Mouse (Mus musculus) cerebellum, postnatal 14 days (tissue): ENCODE data around the gene Msantd2.

ENCODE experiments used
- DNase-seq, 2 experiments: peaks; one replicate each; pipeline ENCODE4 v3.0.0; 2021; ENCODE audit warnings: mixed read lengths in 2 of 2

Msantd2 gene

DNA sequence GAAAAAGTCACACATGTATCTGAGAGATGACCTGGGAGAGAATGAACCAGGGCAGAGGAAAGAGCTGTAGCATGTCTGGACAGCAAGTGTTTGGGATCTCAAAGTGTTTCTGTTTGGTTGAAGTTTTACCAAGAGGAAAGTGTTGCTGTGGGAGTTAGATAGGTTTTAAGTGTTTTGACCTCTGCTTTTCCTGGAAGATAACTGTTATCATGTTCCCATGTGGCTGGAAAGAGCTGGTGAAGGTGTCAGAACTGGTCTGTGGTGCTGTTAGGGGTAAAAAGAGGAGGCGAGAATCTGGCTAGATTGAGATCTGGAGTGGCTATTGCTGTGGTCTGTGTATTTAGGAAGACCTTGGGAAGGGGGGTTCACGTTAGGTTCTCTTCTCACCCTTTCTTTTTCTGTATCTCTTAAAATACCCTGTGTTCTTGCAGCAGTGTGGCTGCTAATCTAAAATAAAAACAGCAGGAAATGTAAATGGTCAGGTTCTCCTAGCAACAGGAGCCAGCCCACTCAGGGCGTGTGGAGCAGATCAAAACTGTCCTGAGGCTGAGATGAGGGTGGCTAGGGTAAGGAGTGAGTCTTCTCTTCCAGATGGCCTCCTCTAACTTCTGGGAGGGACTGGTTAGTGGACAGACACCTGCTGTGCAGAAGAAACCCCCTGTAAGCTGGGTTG, 83.2 kb downstream of the Msantd2 start:
- DNase-seq: no peak
